Mouse (Mus musculus) forebrain, embryonic 11.5 days (tissue): ENCODE measurements around the gene Dpep2nb. TPM values are rescaled to one million over a fixed set of nuclear protein-coding genes. Genes with fewer than 3 reads are reported as not detected.
"Not testable (repeated sequence)": the region's sequence is repeated elsewhere in the genome, so short reads cannot be mapped to it uniquely, and the experiment has no call there.

ENCODE experiments used
- ATAC-seq: fragments of 200-750 bp; cut with Nextera tagmentation; replicated peaks from 2 replicates; pipeline ENCODE4 v1.8.0; 2017; ENCODE audit warnings: moderate TSS enrichment; ENCODE audit not compliant: low FRiP score
- DNase-seq: peaks from one replicate; pipeline ENCODE4 v3.0.0-alpha.2; 2017; ENCODE audit warnings: low spot score
- H3K27ac ChIP-seq: fragments of 300-500 bp; sonication (generic); 2 replicates; pipeline ENCODE4 v1.5.1; 2014; ENCODE audit warnings: low read depth, low read length
- H3K27me3 ChIP-seq: fragments of 300-500 bp; sonication (generic); 2 replicates; pipeline ENCODE4 v1.6.1; 2014; ENCODE audit warnings: mild to moderate bottlenecking, low read length, mixed read lengths; ENCODE audit not compliant: control insufficient read depth, insufficient read depth
- H3K36me3 ChIP-seq: fragments of 300-500 bp; sonication (generic); 2 replicates; pipeline ENCODE4 v1.6.1; 2014; ENCODE audit warnings: mild to moderate bottlenecking, low read length, moderate library complexity, mixed read lengths; ENCODE audit not compliant: control insufficient read depth, insufficient read depth
- H3K4me1 ChIP-seq: fragments of 300-500 bp; sonication (generic); replicated peaks from 2 replicates; pipeline ENCODE4 v1.6.1; 2014; ENCODE audit warnings: low read length, mixed read lengths; ENCODE audit not compliant: control insufficient read depth, insufficient read depth
- H3K4me2 ChIP-seq: fragments of 300-500 bp; sonication (generic); 2 replicates; pipeline ENCODE4 v1.6.1; 2014; ENCODE audit warnings: low read depth, mild to moderate bottlenecking, low read length, moderate library complexity, mixed read lengths; ENCODE audit not compliant: severe bottlenecking
- H3K4me3 ChIP-seq: fragments of 300-500 bp; sonication (generic); 2 replicates; pipeline ENCODE4 v1.5.1; 2014; ENCODE audit warnings: low read depth, low read length
- H3K9ac ChIP-seq: fragments of 300-500 bp; sonication (generic); 2 replicates; pipeline ENCODE4 v1.6.1; 2014; ENCODE audit warnings: low read length
- H3K9me3 ChIP-seq: fragments of 300-500 bp; sonication (generic); 2 replicates; pipeline ENCODE4 v1.6.1; 2016; ENCODE audit warnings: low read length, mixed read lengths; ENCODE audit not compliant: control insufficient read depth
- WGBS: fragments of 180-500 bp; shearing (Covaris S2); extraction: QIAGEN DNeasy Blood & Tissue Kit; methylation state at CpG from one replicate; pipeline ENCODE4 v1.1.7; 2014; 5-methylcytosine and 5-hydroxymethylcytosine counted together
- polyA plus RNA-seq: library from polyadenylated mRNA; unstranded; fragments of >200 nt; fragmentation: Nextera tagmentation; extraction: Ambion mirVana; gene quantifications from 2 replicates; pipeline ENCODE4 v1.2.1, GENCODE M21; 2014

Dpep2nb gene
- polyA plus RNA-seq, 1 experiment from 2014 or later = not detected

GRCm38 (mm10) chr8:106012203-106012602, 6.4 kb upstream of the Dpep2nb start:
- H3K36me3 ChIP-seq, ATAC-seq, H3K9ac ChIP-seq, H3K4me1 ChIP-seq, H3K27me3 ChIP-seq, H3K9me3 ChIP-seq, H3K27ac ChIP-seq, DNase-seq: not testable (repeated sequence)
- Histone ChIP-seq H3K4me2 (peak overlapping the region; percentile 96), H3K4me3 (peak overlapping the region; percentile 93; the same call in 1 of the 2 replicates)
- 85% methylated on average over 8 of the region's 8 CpGs for WGBS

- Histone ChIP-seq H3K4me1 (peaks cover 4% of the 10 kb centered on the region), H3K9me3 (no peaks in the 10 kb centered on the region), H3K4me3 (peak within 1 kb of the TSS; percentile 93), H3K36me3 (no peaks in the 10 kb centered on the region; the same call in 1 of the 2 replicates), H3K27me3 (no peaks in the 10 kb centered on the region), H3K27ac (no peak within 1 kb of the TSS), H3K4me2 (peak within 1 kb of the TSS; percentile 96), H3K9ac (peak within 1 kb of the TSS; percentile 84)
- ATAC-seq (no peak), DNase-seq (no peak)
- WGBS = 5% methylated on average over 6 of the region's 6 CpGs
Observed at GRCm38 (mm10) chr8:106011643-106011986, 5.8 kb upstream of the Dpep2nb start, which contains the start of gene Ddx28. Gene Ddx28, minus strand, starts transcription at chr8:106011882.

GRCm38 (mm10) chr8:106010748-106011642, 5.2 kb upstream of the Dpep2nb start:
- Histone ChIP-seq H3K36me3 (no peaks in the 10 kb centered on the region; the same call in 1 of the 2 replicates), H3K9me3 (no peaks in the 10 kb centered on the region), H3K4me3 (peak overlapping the region; percentile 93), H3K27me3 (no peaks in the 10 kb centered on the region), H3K27ac (no peak overlapping the region), H3K4me2 (peak overlapping the region; percentile 96), H3K9ac (peak overlapping the region; percentile 84), H3K4me1 (peaks cover 4% of the 10 kb centered on the region)
- 1% methylated on average over 74 of the region's 74 CpGs for WGBS
- peak; percentile 94 for ATAC-seq
- DNase-seq = peak; percentile 95

GRCm38 (mm10) chr8:106007891-106008290, 2.1 kb upstream of the Dpep2nb start:
- H3K9ac ChIP-seq, H3K27me3 ChIP-seq, H3K4me2 ChIP-seq, H3K4me3 ChIP-seq, H3K27ac ChIP-seq, H3K36me3 ChIP-seq, DNase-seq, H3K4me1 ChIP-seq, H3K9me3 ChIP-seq, ATAC-seq: not testable (repeated sequence)
- 66% methylated on average over 3 of the region's 3 CpGs for WGBS

- Histone ChIP-seq H3K9ac (no peak overlapping the region), H3K36me3 (no peaks in the 10 kb centered on the region; the same call in 1 of the 2 replicates), H3K27ac (no peak overlapping the region), H3K27me3 (no peaks in the 10 kb centered on the region), H3K4me2 (no peak overlapping the region), H3K9me3 (no peaks in the 10 kb centered on the region), H3K4me1 (peaks cover 4% of the 10 kb centered on the region), H3K4me3 (no peak overlapping the region)
- WGBS = 83% methylated on average over 3 of the region's 3 CpGs
- DNase-seq (no peak), ATAC-seq (no peak)
Observed at GRCm38 (mm10) chr8:106007135-106007534, 1.4 kb upstream of the Dpep2nb start.

- no peak for DNase-seq
- no peak for ATAC-seq
- Histone ChIP-seq H3K9ac (no peak overlapping the region), H3K4me1 (peaks cover 4% of the 10 kb centered on the region), H3K27me3 (no peaks in the 10 kb centered on the region), H3K4me3 (no peak overlapping the region), H3K36me3 (no peaks in the 10 kb centered on the region; the same call in 1 of the 2 replicates), H3K9me3 (no peaks in the 10 kb centered on the region), H3K27ac (no peak overlapping the region), H3K4me2 (no peak overlapping the region)
- 87% methylated on average over 4 of the region's 4 CpGs for WGBS
Observed at GRCm38 (mm10) chr8:106006413-106006812, 638 bp upstream of the Dpep2nb start.

- Histone ChIP-seq H3K9me3 (no peaks in the 10 kb centered on the region), H3K4me1 (no peaks in the 10 kb centered on the region), H3K4me3 (no peak overlapping the region), H3K4me2 (no peak overlapping the region), H3K36me3 (no peaks in the 10 kb centered on the region; the same call in 1 of the 2 replicates), H3K9ac (no peak overlapping the region), H3K27me3 (no peaks in the 10 kb centered on the region), H3K27ac (no peak overlapping the region)
- ATAC-seq (no peak), DNase-seq (no peak)
- 83% methylated on average over 8 of the region's 8 CpGs for WGBS
Observed at GRCm38 (mm10) chr8:106004538-106005207, 1.1 kb downstream of the Dpep2nb start.

- no peak for ATAC-seq
- WGBS = 83% methylated on average over 4 of the region's 4 CpGs
- H3K4me2 ChIP-seq = no peak overlapping the region
- no peak overlapping the region for H3K9ac ChIP-seq
- no peaks in the 10 kb centered on the region for H3K36me3 ChIP-seq
- no peak overlapping the region for H3K27ac ChIP-seq
- H3K4me3 ChIP-seq = no peak overlapping the region
- H3K9me3 ChIP-seq = no peaks in the 10 kb centered on the region
- no peaks in the 10 kb centered on the region for H3K27me3 ChIP-seq
- DNase-seq = no peak
- no peaks in the 10 kb centered on the region for H3K4me1 ChIP-seq
Observed at GRCm38 (mm10) chr8:106001908-106002307, 3.9 kb downstream of the Dpep2nb start.
